Mouse (Mus musculus) intestine, embryonic 16.5 days (tissue): ENCODE data around the gene Scyl1. TPM values are rescaled to one million over a fixed set of nuclear protein-coding genes. Genes with fewer than 3 reads are reported as not detected.

Source experiments
- ATAC-seq: fragments of 200-750 bp; cut with Nextera tagmentation; 2 replicates; pipeline ENCODE4 v1.8.0; 2017; ENCODE audit warnings: moderate TSS enrichment, moderate library complexity
- H3K27ac ChIP-seq: fragments of 300-500 bp; sonication (generic); 2 replicates; pipeline ENCODE4 v1.5.1; 2014; ENCODE audit warnings: mild to moderate bottlenecking, low read length
- H3K27me3 ChIP-seq: fragments of 300-500 bp; sonication (generic); replicated peaks from 2 replicates; pipeline ENCODE4 v1.6.1; 2014; ENCODE audit warnings: low read length, control low read depth, mixed read lengths; ENCODE audit not compliant: control insufficient read depth, insufficient read depth
- H3K36me3 ChIP-seq: fragments of 300-500 bp; sonication (generic); 2 replicates; pipeline ENCODE4 v1.6.1; 2014; ENCODE audit warnings: low read length, control low read depth; ENCODE audit not compliant: control insufficient read depth, insufficient read depth
- H3K4me1 ChIP-seq: fragments of 300-500 bp; sonication (generic); 2 replicates; pipeline ENCODE4 v1.6.1; 2014; ENCODE audit warnings: low read length, control low read depth, mixed read lengths; ENCODE audit not compliant: control insufficient read depth, insufficient read depth
- H3K4me2 ChIP-seq: fragments of 300-500 bp; sonication (generic); 2 replicates; pipeline ENCODE4 v1.6.1; 2014; ENCODE audit warnings: low read depth, low read length, control low read depth
- H3K4me3 ChIP-seq: fragments of 300-500 bp; sonication (generic); 2 replicates; pipeline ENCODE4 v1.5.1; 2014; ENCODE audit warnings: mild to moderate bottlenecking, low read length
- H3K9ac ChIP-seq: fragments of 300-500 bp; sonication (generic); 2 replicates; pipeline ENCODE4 v1.6.1; 2014; ENCODE audit warnings: low read depth, low read length
- H3K9me3 ChIP-seq: fragments of 300-500 bp; sonication (generic); 2 replicates; pipeline ENCODE4 v1.6.1; 2016; ENCODE audit warnings: low read length, control low read depth; ENCODE audit not compliant: control insufficient read depth
- WGBS: fragments of 180-500 bp; shearing (Covaris S2); extraction: QIAGEN DNeasy Blood & Tissue Kit; methylation state at CpG from one replicate; pipeline ENCODE4 v1.1.7; 2014; 5-methylcytosine and 5-hydroxymethylcytosine counted together
- polyA plus RNA-seq: library from polyadenylated mRNA; unstranded; fragments of >200 nt; fragmentation: Nextera tagmentation; extraction: Ambion mirVana; gene quantifications from 2 replicates; pipeline ENCODE4 v1.2.1, GENCODE M21; 2015

The Scyl1 gene
- polyA plus RNA-seq, 1 experiment from 2014 or later, result 58.9 TPM

- no peaks in the 10 kb centered on the region for H3K9me3 ChIP-seq
- H3K4me1 ChIP-seq, result peaks cover 47% of the 10 kb centered on the region
Observed at GRCm38 (mm10) chr19:5804371-5804899, 33.2 kb upstream of the Scyl1 start.

GRCm38 (mm10) chr19:5803881-5804279 lies 32.7 kb upstream of the Scyl1 start:
- H3K27ac ChIP-seq, result peak overlapping the region; percentile 99
- no peaks in the 10 kb centered on the region for H3K27me3 ChIP-seq
- peak overlapping the region; percentile 97 for H3K4me2 ChIP-seq
- H3K9ac ChIP-seq, result peak overlapping the region; percentile 81
- peaks cover 43% of the 10 kb centered on the region for H3K4me1 ChIP-seq
- H3K36me3 ChIP-seq, result no peaks in the 10 kb centered on the region
- H3K4me3 ChIP-seq, result peak overlapping the region; percentile 40
- no peaks in the 10 kb centered on the region for H3K9me3 ChIP-seq
- ATAC-seq, result peak; percentile 14
- 1% methylated on average over 16 of the region's 16 CpGs for WGBS

More at GRCm38 (mm10) chr19:5804371-5804899, 33.2 kb upstream of the Scyl1 start:
- Histone ChIP-seq H3K27me3 (no peaks in the 10 kb centered on the region), H3K9ac (peak overlapping the region; percentile 81), H3K4me3 (peak overlapping the region; percentile 40), H3K27ac (peak overlapping the region; percentile 99), H3K36me3 (no peaks in the 10 kb centered on the region), H3K4me2 (peak overlapping the region; percentile 97)
- WGBS, result 32% methylated on average over 8 of the region's 8 CpGs
- ATAC-seq, result no peak

- peak; percentile 94 for ATAC-seq
- WGBS, result under 1% methylated on average over 66 of the region's 67 CpGs
- no peaks in the 10 kb centered on the region for H3K9me3 ChIP-seq
- H3K36me3 ChIP-seq, result no peaks in the 10 kb centered on the region
- peak overlapping the region; percentile 62 for H3K4me3 ChIP-seq
- H3K4me2 ChIP-seq, result peak overlapping the region; percentile 97
- H3K9ac ChIP-seq, result peak overlapping the region; percentile 95
- peak overlapping the region; percentile 100 for H3K27ac ChIP-seq
- H3K4me1 ChIP-seq, result peaks cover 38% of the 10 kb centered on the region
- H3K27me3 ChIP-seq, result no peaks in the 10 kb centered on the region
Observed at GRCm38 (mm10) chr19:5803041-5803880, 32.0 kb upstream of the Scyl1 start.

GRCm38 (mm10) chr19:5802787-5803040 lies 31.5 kb upstream of the Scyl1 start:
- Histone ChIP-seq H3K4me1 (peaks cover 34% of the 10 kb centered on the region), H3K9ac (peak overlapping the region; percentile 95), H3K4me3 (peak overlapping the region; percentile 62), H3K27me3 (no peaks in the 10 kb centered on the region), H3K9me3 (no peaks in the 10 kb centered on the region), H3K36me3 (no peaks in the 10 kb centered on the region), H3K27ac (peak overlapping the region; percentile 100), H3K4me2 (peak overlapping the region; percentile 97)
- WGBS, result under 1% methylated on average over 4 of the region's 4 CpGs
- no peak for ATAC-seq

GRCm38 (mm10) chr19:5802011-5802786 lies 31.0 kb upstream of the Scyl1 start:
- peak overlapping the region; percentile 100 for H3K27ac ChIP-seq
- peaks cover 38% of the 10 kb centered on the region for H3K4me1 ChIP-seq
- under 1% methylated on average over 25 of the region's 25 CpGs for WGBS
- H3K4me3 ChIP-seq, result peak overlapping the region; percentile 62
- H3K36me3 ChIP-seq, result peaks cover 4% of the 10 kb centered on the region; the same call in 1 of the 2 replicates
- peak overlapping the region; percentile 70 for H3K9ac ChIP-seq
- H3K27me3 ChIP-seq, result no peaks in the 10 kb centered on the region
- ATAC-seq, result no peak; the same call in 1 of the 2 replicates
- H3K9me3 ChIP-seq, result no peaks in the 10 kb centered on the region
- H3K4me2 ChIP-seq, result peak overlapping the region; percentile 97

GRCm38 (mm10) chr19:5801432-5801964 lies 30.3 kb upstream of the Scyl1 start:
- peak overlapping the region; percentile 89 for H3K27ac ChIP-seq
- H3K9me3 ChIP-seq, result no peaks in the 10 kb centered on the region
- 2% methylated on average over 3 of the region's 3 CpGs for WGBS
- peak overlapping the region; percentile 65 for H3K4me2 ChIP-seq
- peaks cover 10% of the 10 kb centered on the region; the same call in 1 of the 2 replicates for H3K36me3 ChIP-seq
- peak overlapping the region; percentile 62 for H3K4me3 ChIP-seq
- peaks cover 38% of the 10 kb centered on the region for H3K4me1 ChIP-seq
- H3K27me3 ChIP-seq, result no peaks in the 10 kb centered on the region
- H3K9ac ChIP-seq, result peak overlapping the region; percentile 81
- no peak for ATAC-seq

- Histone ChIP-seq H3K4me3 (peak overlapping the region; percentile 62), H3K27ac (peak overlapping the region; percentile 89), H3K4me1 (peaks cover 37% of the 10 kb centered on the region), H3K9ac (peak overlapping the region; percentile 81), H3K4me2 (peak overlapping the region; percentile 65), H3K36me3 (peaks cover 16% of the 10 kb centered on the region; the same call in 1 of the 2 replicates), H3K9me3 (no peaks in the 10 kb centered on the region), H3K27me3 (no peaks in the 10 kb centered on the region)
- ATAC-seq, result no peak
- WGBS, result under 1% methylated on average over 19 of the region's 19 CpGs
Observed at GRCm38 (mm10) chr19:5800632-5801431, 29.6 kb upstream of the Scyl1 start.

- H3K4me3 ChIP-seq, result peak overlapping the region; percentile 62
- peak overlapping the region; percentile 81 for H3K9ac ChIP-seq
- peak overlapping the region; percentile 89 for H3K27ac ChIP-seq
- 0% methylated on average over 2 of the region's 2 CpGs for WGBS
- no peaks in the 10 kb centered on the region for H3K9me3 ChIP-seq
- peak overlapping the region; percentile 65 for H3K4me2 ChIP-seq
- no peaks in the 10 kb centered on the region for H3K27me3 ChIP-seq
- ATAC-seq, result no peak
- peaks cover 34% of the 10 kb centered on the region for H3K4me1 ChIP-seq
- peaks cover 20% of the 10 kb centered on the region for H3K36me3 ChIP-seq
Observed at GRCm38 (mm10) chr19:5800350-5800631, 29.1 kb upstream of the Scyl1 start.
